Mouse (Mus musculus) ES-Bruce4 (cell line): ENCODE measurements around the gene Kcnj3. TPM values are rescaled to one million over a fixed set of nuclear protein-coding genes. Genes with fewer than 3 reads are reported as not detected.
"Not testable (repeated sequence)": the region's sequence is repeated elsewhere in the genome, so short reads cannot be mapped to it uniquely, and the experiment has no call there.

ENCODE experiments used
- H3K27ac ChIP-seq: 2 replicates; pipeline ENCODE4 v1.5.1; 2012; ENCODE audit warnings: low read length, inconsistent platforms; ENCODE audit not compliant: insufficient read depth
- H3K27me3 ChIP-seq: 2 replicates; pipeline ENCODE4 v1.6.1; 2012; ENCODE audit warnings: mild to moderate bottlenecking, low read length, inconsistent platforms; ENCODE audit not compliant: control insufficient read depth, poor library complexity, insufficient read depth, severe bottlenecking
- H3K36me3 ChIP-seq: 2 replicates; pipeline ENCODE4 v1.6.1; 2012; ENCODE audit warnings: inconsistent platforms, mild to moderate bottlenecking, low read length, moderate library complexity; ENCODE audit not compliant: control insufficient read depth, poor library complexity, insufficient read depth, severe bottlenecking
- H3K4me1 ChIP-seq: one replicate; pipeline ENCODE4 v1.8.1; 2011; ENCODE audit warnings: low read length; ENCODE audit not compliant: control insufficient read depth, insufficient read depth
- H3K4me3 ChIP-seq: 2 replicates; pipeline ENCODE4 v1.5.1; 2011; ENCODE audit warnings: low read depth, mild to moderate bottlenecking, low read length
- H3K9ac ChIP-seq: 2 replicates; pipeline ENCODE4 v1.6.1; 2012; ENCODE audit warnings: low read depth, mild to moderate bottlenecking, inconsistent platforms; ENCODE audit not compliant: poor library complexity, severe bottlenecking
- H3K9me3 ChIP-seq: replicated peaks from 2 replicates; pipeline ENCODE4 v1.6.1; 2012; ENCODE audit warnings: mild to moderate bottlenecking, low read length, inconsistent platforms; ENCODE audit not compliant: control insufficient read depth, poor library complexity, insufficient read depth, severe bottlenecking
- CTCF ChIP-seq: IDR thresholded peaks from one replicate; pipeline ENCODE4 v1.8.1; 2011; ENCODE audit warnings: low read depth, low read length
- EP300 ChIP-seq: IDR thresholded peaks from 2 replicates; pipeline ENCODE4 v1.6.1; 2011; ENCODE audit warnings: low read depth, low read length; ENCODE audit not compliant: insufficient read depth
- POLR2A ChIP-seq: IDR thresholded peaks from one replicate; pipeline ENCODE4 v1.8.1; 2011; ENCODE audit warnings: low read length; ENCODE audit not compliant: insufficient read depth
- polyA plus RNA-seq: library from polyadenylated mRNA; stranded (reverse); fragments of >200 nt; gene quantifications from 2 replicates; pipeline ENCODE4 v1.2.4, GENCODE M21; 2011; ENCODE audit warnings: low read depth; ENCODE audit not compliant: missing spikeins, insufficient read depth, insufficient read length

Gene Kcnj3
- polyA plus RNA-seq, 1 experiment: not detected

DNA sequence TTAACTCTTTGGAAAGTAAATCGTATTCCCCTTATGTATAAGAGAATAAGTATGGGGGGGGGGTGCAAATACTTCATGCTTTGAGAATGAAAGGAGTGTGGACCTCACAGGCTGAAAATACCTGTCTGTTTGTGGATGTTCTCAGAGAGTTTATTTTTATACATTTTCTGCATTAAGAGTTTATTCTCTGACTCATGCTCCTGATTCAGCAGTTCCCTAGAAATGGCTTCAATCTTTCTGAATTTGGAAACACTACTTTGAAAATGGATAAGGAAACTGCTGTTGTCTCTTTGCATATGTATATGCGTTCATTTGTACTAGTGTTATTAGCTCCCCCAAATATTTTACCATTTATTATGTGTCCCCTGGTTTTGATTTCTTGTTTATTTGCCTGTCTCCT is 23.4 kb downstream of the Kcnj3 start:
- Histone ChIP-seq H3K27ac (no peak overlapping the region), H3K4me3 (no peak overlapping the region), H3K9me3 (no peaks in the 10 kb centered on the region; the same call in 1 of the 2 replicates), H3K27me3 (no peaks in the 10 kb centered on the region), H3K36me3 (no peaks in the 10 kb centered on the region), H3K4me1 (no peaks in the 10 kb centered on the region), H3K9ac (no peak overlapping the region)
- TF ChIP-seq EP300 (no peak), POLR2A (no peak), CTCF (no peak)

DNA sequence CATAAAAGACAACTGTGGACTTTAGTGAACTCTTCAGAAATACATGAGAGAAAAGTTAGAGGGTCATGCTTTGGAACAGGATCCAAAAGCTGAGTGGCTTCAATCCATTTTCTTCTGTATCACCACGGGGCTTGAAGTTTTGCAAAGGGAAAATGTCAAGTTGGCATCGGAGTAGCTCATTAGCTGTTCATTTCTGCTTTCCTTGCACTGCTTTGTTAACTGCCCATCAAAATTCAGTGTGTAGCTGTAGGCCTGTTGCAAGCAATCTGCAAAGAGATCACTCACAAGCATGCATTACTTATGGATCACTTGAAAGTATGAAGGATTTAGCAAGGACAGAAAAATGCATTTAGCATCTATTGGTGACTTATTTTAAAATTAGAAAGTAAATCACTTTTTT is 33.4 kb downstream of the Kcnj3 start:
- Histone ChIP-seq H3K4me3 (no peak overlapping the region), H3K27ac (no peak overlapping the region), H3K36me3 (no peaks in the 10 kb centered on the region), H3K9ac (no peak overlapping the region), H3K9me3 (no peaks in the 10 kb centered on the region), H3K4me1 (no peaks in the 10 kb centered on the region), H3K27me3 (no peaks in the 10 kb centered on the region)
- TF ChIP-seq CTCF (no peak), POLR2A (no peak), EP300 (no peak)

DNA sequence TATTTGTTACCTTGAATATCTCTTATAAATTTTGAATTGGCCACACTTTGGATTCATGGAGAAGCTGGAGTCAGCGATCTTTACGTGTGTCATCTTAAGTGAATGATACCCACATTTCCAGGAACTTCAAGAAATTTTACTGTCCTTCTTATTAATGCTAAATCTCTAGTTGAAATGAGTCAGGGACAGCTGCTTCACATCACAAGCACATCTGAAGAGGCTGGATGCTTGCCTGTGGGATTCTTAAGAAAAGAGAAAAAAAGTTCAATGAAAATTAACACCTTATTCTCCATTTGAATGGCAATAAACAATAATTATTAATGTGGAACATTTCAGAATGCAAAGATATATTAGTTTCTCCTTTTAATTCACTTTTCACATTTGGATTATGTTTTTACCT is 34.2 kb downstream of the Kcnj3 start:
- Histone ChIP-seq H3K9me3 (no peaks in the 10 kb centered on the region), H3K4me3 (no peak overlapping the region), H3K27me3 (no peaks in the 10 kb centered on the region), H3K4me1 (no peaks in the 10 kb centered on the region), H3K27ac (no peak overlapping the region), H3K36me3 (no peaks in the 10 kb centered on the region), H3K9ac (no peak overlapping the region)
- TF ChIP-seq EP300 (no peak), CTCF (no peak), POLR2A (no peak)

DNA sequence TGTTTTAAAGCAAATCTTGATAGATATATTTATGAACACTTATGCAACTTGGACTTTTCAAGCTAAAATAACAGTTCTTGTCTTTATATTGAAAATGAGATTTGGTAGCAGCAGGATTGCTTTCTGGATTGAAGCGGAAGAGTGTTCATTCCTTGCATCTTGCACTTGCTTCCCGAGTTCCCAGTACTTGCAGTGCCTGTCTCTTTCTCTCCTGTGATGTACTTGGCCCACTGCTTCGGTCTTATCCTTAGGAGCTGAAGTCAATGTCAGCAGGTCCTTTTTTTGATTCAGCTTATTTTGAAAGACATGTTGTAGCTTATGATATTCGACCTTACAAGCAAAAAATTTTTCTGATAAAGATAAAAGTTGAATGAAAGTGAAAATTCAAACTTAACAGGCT is 43.7 kb downstream of the Kcnj3 start:
- H3K9me3 ChIP-seq: no peaks in the 10 kb centered on the region
- no peaks in the 10 kb centered on the region for H3K27me3 ChIP-seq
- TF ChIP-seq EP300: no peak
- TF ChIP-seq POLR2A: no peak
- TF ChIP-seq CTCF: no peak
- no peaks in the 10 kb centered on the region for H3K36me3 ChIP-seq
- H3K27ac ChIP-seq: no peak overlapping the region
- H3K4me3 ChIP-seq: no peak overlapping the region
- no peaks in the 10 kb centered on the region for H3K4me1 ChIP-seq
- H3K9ac ChIP-seq: no peak overlapping the region

DNA sequence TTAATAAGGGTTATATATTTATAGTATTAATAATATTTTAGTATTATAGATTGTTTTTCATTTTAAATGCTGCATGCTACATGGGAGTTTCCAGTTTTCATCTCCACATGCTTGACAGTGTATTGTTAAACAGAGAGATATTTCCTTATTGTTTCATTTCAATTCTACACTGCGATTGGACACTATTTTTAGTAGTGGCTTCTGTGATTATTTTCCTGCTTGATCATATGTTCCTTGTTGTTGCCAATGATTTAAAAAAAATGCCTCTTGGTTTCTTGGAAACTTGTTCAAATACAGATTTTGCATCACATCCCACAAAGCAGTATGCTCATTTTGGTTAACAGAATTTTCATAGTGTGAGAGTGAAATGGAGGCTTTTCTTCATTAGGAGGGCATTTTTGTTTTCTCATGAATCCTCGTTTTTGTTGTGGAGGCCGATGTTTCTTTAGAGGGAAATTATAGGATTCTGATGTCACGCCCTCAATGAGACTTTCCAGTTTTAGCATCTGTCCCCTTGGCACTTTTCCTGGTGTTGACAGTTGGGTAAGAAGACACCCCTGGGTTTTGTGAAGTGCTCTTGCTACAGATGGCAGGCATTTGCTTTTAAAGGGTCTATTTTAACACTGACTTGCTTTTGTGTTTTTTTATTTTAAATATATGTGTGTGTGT is 44.3 kb downstream of the Kcnj3 start:
- no peak overlapping the region for H3K27ac ChIP-seq
- no peak overlapping the region for H3K4me3 ChIP-seq
- TF ChIP-seq EP300 (no peak), CTCF (no peak), POLR2A (no peak)
- no peak overlapping the region for H3K9ac ChIP-seq
- no peaks in the 10 kb centered on the region for H3K27me3 ChIP-seq
- no peaks in the 10 kb centered on the region for H3K36me3 ChIP-seq
- no peaks in the 10 kb centered on the region for H3K9me3 ChIP-seq
- no peaks in the 10 kb centered on the region for H3K4me1 ChIP-seq

DNA sequence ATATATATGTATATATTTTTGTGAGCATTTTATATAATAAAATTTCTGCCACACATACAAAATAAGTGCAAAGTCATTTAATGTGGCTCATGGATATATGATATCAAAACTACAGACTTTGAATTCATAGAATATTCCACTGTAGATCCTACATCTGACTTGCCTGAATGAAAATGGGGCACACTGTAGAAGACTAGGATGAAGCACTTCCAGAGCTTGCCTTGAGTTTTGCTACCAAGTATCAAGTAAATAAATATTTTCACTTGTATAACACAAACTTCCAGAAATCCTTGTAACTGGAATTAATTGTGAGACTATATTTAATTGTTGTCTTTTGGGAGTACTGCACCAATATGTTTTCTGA is 44.8 kb downstream of the Kcnj3 start:
- no peak for TF ChIP-seq EP300
- no peak for TF ChIP-seq POLR2A
- TF ChIP-seq CTCF: no peak
- H3K36me3 ChIP-seq: no peaks in the 10 kb centered on the region
- no peak overlapping the region for H3K27ac ChIP-seq
- no peaks in the 10 kb centered on the region for H3K4me1 ChIP-seq
- H3K27me3 ChIP-seq: no peaks in the 10 kb centered on the region
- no peaks in the 10 kb centered on the region for H3K9me3 ChIP-seq
- H3K9ac ChIP-seq: no peak overlapping the region
- no peak overlapping the region for H3K4me3 ChIP-seq

DNA sequence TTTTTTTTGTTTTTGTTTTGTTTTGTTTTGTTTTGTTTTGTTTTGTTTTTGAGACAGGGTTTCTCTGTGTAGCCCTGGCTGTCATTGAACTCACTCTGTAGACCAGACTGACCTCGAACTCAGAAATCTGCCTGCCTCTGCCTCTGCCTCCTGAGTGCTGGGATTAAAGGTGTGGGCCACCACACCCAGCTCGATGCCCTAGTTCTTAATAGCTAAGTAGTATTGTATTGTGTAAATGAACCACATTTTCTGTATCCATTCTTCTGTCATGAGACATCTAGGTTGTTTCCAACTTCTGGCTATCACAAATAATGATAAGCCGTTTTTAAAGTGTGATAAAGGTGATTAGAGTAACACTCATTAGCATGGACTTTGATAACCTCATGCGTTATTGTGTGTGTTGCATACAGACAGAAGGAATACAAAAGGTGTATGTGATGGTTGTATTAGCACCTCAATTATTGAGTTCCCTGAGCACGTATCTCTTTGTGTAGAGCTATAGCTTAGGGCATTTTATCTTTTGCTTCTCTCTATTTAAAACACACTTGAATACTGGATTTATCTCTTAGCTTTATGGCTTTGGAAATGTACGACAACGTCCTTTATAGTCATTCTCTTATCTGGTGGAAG is 49.8 kb downstream of the Kcnj3 start:
- H3K9me3 ChIP-seq, H3K27ac ChIP-seq, H3K9ac ChIP-seq, H3K27me3 ChIP-seq, H3K4me3 ChIP-seq, H3K36me3 ChIP-seq, H3K4me1 ChIP-seq: not testable (repeated sequence)
